Mouse (Mus musculus): ENCODE results near the gene Hist1h3h. TPM values are rescaled to one million over a fixed set of nuclear protein-coding genes. Genes with fewer than 3 reads are reported as not detected.

The Hist1h3h gene
- polyA plus RNA-seq, 1 experiment from 2014 or later = 67.6 TPM

Small RNAs within 50 kb of the gene (microRNA-seq; reads per million reads assigned to microRNA genes)
- gene Gm44357 (ENCODE audit: borderline number of aligned reads) = not detected
- gene Gm44367 (ENCODE audit: borderline number of aligned reads) = not detected
- not detected for gene Gm44454 (ENCODE audit: borderline number of aligned reads)

Other genes with a start within 250 kb of the Hist1h3h start
- gene Nkapl, start 249.2 kb upstream of the Hist1h3h start, polyA plus RNA-seq (2015; fragmentation: Nextera tagmentation; extraction: Ambion mirVana) = 0.82 and 1.3 TPM in 2 replicates
- 1.1 and 1.2 TPM in 2 replicates for gene Zkscan4, start 238.8 kb upstream of the Hist1h3h start, polyA plus RNA-seq (2015; fragmentation: Nextera tagmentation; extraction: Ambion mirVana)
- not detected in 2 replicates for gene Gm10065, start 238.2 kb upstream of the Hist1h3h start, polyA plus RNA-seq (2015; fragmentation: Nextera tagmentation; extraction: Ambion mirVana)
- 0.22 TPM in 2 replicates for gene AK157302, start 222.4 kb upstream of the Hist1h3h start, polyA plus RNA-seq (2015; fragmentation: Nextera tagmentation; extraction: Ambion mirVana)
- 4.9 and 9.3 TPM in 2 replicates for gene Gm11273, start 216.2 kb upstream of the Hist1h3h start, polyA plus RNA-seq (2015; fragmentation: Nextera tagmentation; extraction: Ambion mirVana)
- gene Zkscan8, start 186.5 kb upstream of the Hist1h3h start, polyA plus RNA-seq (2015; fragmentation: Nextera tagmentation; extraction: Ambion mirVana) = 3.2 and 4.4 TPM in 2 replicates
- 0.04 TPM in 1 of 2 replicates, not detected in the other for gene Olfr1366, start 174.9 kb upstream of the Hist1h3h start, polyA plus RNA-seq (2015; fragmentation: Nextera tagmentation; extraction: Ambion mirVana)
- not detected in 2 replicates for gene Olfr1535, start 157.8 kb upstream of the Hist1h3h start, polyA plus RNA-seq (2015; fragmentation: Nextera tagmentation; extraction: Ambion mirVana)
- gene Olfr1364, start 135.9 kb upstream of the Hist1h3h start, polyA plus RNA-seq (2015; fragmentation: Nextera tagmentation; extraction: Ambion mirVana) = not detected in 2 replicates
- not detected in 2 replicates for gene Olfr1362, start 103.6 kb upstream of the Hist1h3h start, polyA plus RNA-seq (2015; fragmentation: Nextera tagmentation; extraction: Ambion mirVana)
- gene Olfr11, start 75.1 kb upstream of the Hist1h3h start, polyA plus RNA-seq (2015; fragmentation: Nextera tagmentation; extraction: Ambion mirVana) = not detected in 2 replicates
- gene Olfr1361, start 54.3 kb upstream of the Hist1h3h start, polyA plus RNA-seq (2015; fragmentation: Nextera tagmentation; extraction: Ambion mirVana) = not detected in 2 replicates
- not detected in 2 replicates for gene Olfr1360, start 40.3 kb upstream of the Hist1h3h start, polyA plus RNA-seq (2015; fragmentation: Nextera tagmentation; extraction: Ambion mirVana)
- gene Olfr1359, start 19.5 kb upstream of the Hist1h3h start, polyA plus RNA-seq (2015; fragmentation: Nextera tagmentation; extraction: Ambion mirVana) = not detected in 2 replicates
- gene Hist1h2bl, start 1.5 kb upstream of the Hist1h3h start, polyA plus RNA-seq (2015; fragmentation: Nextera tagmentation; extraction: Ambion mirVana) = 8.9 and 16.3 TPM in 2 replicates
- 110 and 183 TPM in 2 replicates for gene Hist1h2ai, start 1.2 kb upstream of the Hist1h3h start, polyA plus RNA-seq (2015; fragmentation: Nextera tagmentation; extraction: Ambion mirVana)
- gene Hist1h2bm, start 4.4 kb downstream of the Hist1h3h start, polyA plus RNA-seq (2015; fragmentation: Nextera tagmentation; extraction: Ambion mirVana) = 22.0 and 29.1 TPM in 2 replicates
- 1.0 and 1.8 TPM in 2 replicates for gene Hist1h4j, start 17.4 kb downstream of the Hist1h3h start, polyA plus RNA-seq (2015; fragmentation: Nextera tagmentation; extraction: Ambion mirVana)
- gene Hist1h4k, start 32.8 kb downstream of the Hist1h3h start, polyA plus RNA-seq (2015; fragmentation: Nextera tagmentation; extraction: Ambion mirVana) = 16.8 and 24.8 TPM in 2 replicates
- gene Hist1h2ak, start 36.2 kb downstream of the Hist1h3h start, polyA plus RNA-seq (2015; fragmentation: Nextera tagmentation; extraction: Ambion mirVana) = 162 and 249 TPM in 2 replicates
- 22.7 and 35.8 TPM in 2 replicates for gene Hist1h2bn, start 36.5 kb downstream of the Hist1h3h start, polyA plus RNA-seq (2015; fragmentation: Nextera tagmentation; extraction: Ambion mirVana)
- gene Hist1h1b, start 63.0 kb downstream of the Hist1h3h start, polyA plus RNA-seq (2015; fragmentation: Nextera tagmentation; extraction: Ambion mirVana) = 71.7 and 80.7 TPM in 2 replicates
- gene Hist1h3i, start 65.7 kb downstream of the Hist1h3h start, polyA plus RNA-seq (2015; fragmentation: Nextera tagmentation; extraction: Ambion mirVana) = 392 and 414 TPM in 2 replicates
- gene Hist1h2an, start 69.6 kb downstream of the Hist1h3h start, polyA plus RNA-seq (2015; fragmentation: Nextera tagmentation; extraction: Ambion mirVana) = 32.4 and 51.2 TPM in 2 replicates
- 3.4 and 3.5 TPM in 2 replicates for gene Hist1h2bp, start 69.8 kb downstream of the Hist1h3h start, polyA plus RNA-seq (2015; fragmentation: Nextera tagmentation; extraction: Ambion mirVana)
- gene Hist1h2bq, start 92.5 kb downstream of the Hist1h3h start, polyA plus RNA-seq (2015; fragmentation: Nextera tagmentation; extraction: Ambion mirVana) = 63.1 and 89.0 TPM in 2 replicates
- 2.0 TPM in 1 of 2 replicates, not detected in the other for gene Hist1h2ao, start 92.8 kb downstream of the Hist1h3h start, polyA plus RNA-seq (2015; fragmentation: Nextera tagmentation; extraction: Ambion mirVana)
- gene Hist1h4m, start 94.1 kb downstream of the Hist1h3h start, polyA plus RNA-seq (2015; fragmentation: Nextera tagmentation; extraction: Ambion mirVana) = 1.0 TPM in 1 of 2 replicates, not detected in the other
- 35.0 and 40.5 TPM in 2 replicates for gene Hist1h4n, start 114.5 kb downstream of the Hist1h3h start, polyA plus RNA-seq (2015; fragmentation: Nextera tagmentation; extraction: Ambion mirVana)
- 10,793 and 11,737 TPM in 2 replicates for gene Hist1h2ap, start 115.8 kb downstream of the Hist1h3h start, polyA plus RNA-seq (2015; fragmentation: Nextera tagmentation; extraction: Ambion mirVana)
- 64.8 and 86.2 TPM in 2 replicates for gene Hist1h2br, start 116.1 kb downstream of the Hist1h3h start, polyA plus RNA-seq (2015; fragmentation: Nextera tagmentation; extraction: Ambion mirVana)
- 3.7 and 4.4 TPM in 2 replicates for gene Zfp184, start 227.4 kb downstream of the Hist1h3h start, polyA plus RNA-seq (2015; fragmentation: Nextera tagmentation; extraction: Ambion mirVana)